Mouse (Mus musculus) bone marrow, adult 2 months (tissue): ENCODE measurements at regions not wholly inside any gene's neighbourhood (a gene's known extent, or its start where the extent isn't known, plus 50 kb on each side); places are given as distances from the start of the nearest gene placed in this dataset.
"Not testable (repeated sequence)": the region's sequence is repeated elsewhere in the genome, so short reads cannot be mapped to it uniquely, and the experiment has no call there.

Experiments used
- H3K27ac ChIP-seq: fragments of 200-500 bp; 2 replicates; pipeline ENCODE4 v1.5.1; 2012; ENCODE audit warnings: low read depth, mild to moderate bottlenecking, control low read depth, inconsistent platforms, low read length; ENCODE audit not compliant: control insufficient read depth, poor library complexity, insufficient read depth
- H3K4me1 ChIP-seq: fragments of 200-500 bp; 2 replicates; pipeline ENCODE4 v1.6.1; 2011; ENCODE audit warnings: low read length; ENCODE audit not compliant: control insufficient read depth, insufficient read depth
- H3K4me3 ChIP-seq: fragments of 200-500 bp; replicated peaks from 2 replicates; pipeline ENCODE3; 2011; ENCODE audit warnings: mild to moderate bottlenecking, low read depth, low read length, control low read depth; ENCODE audit not compliant: control insufficient read depth
- CTCF ChIP-seq: fragments of 200-500 bp; IDR thresholded peaks from 2 replicates; pipeline ENCODE4 v1.5.1; 2011; ENCODE audit warnings: low read length, control low read depth; ENCODE audit not compliant: control insufficient read depth, insufficient read depth
- POLR2A ChIP-seq: fragments of 200-500 bp; IDR thresholded peaks from 2 replicates; pipeline ENCODE4 v1.6.1; 2011; ENCODE audit warnings: low read depth, mild to moderate bottlenecking, control low read depth, low read length, borderline replicate concordance; ENCODE audit not compliant: control insufficient read depth
- WGBS: fragments of 180-500 bp; shearing (Covaris S2); methylation state at CpG from one replicate; pipeline ENCODE4 v1.1.7; 2018; 5-methylcytosine and 5-hydroxymethylcytosine counted together

GRCm38 (mm10) chr14:114485781-114486180 is 606.2 kb upstream of the Gpc5 start:
- 82% methylated on average over 4 of the region's 4 CpGs for WGBS
- Histone ChIP-seq H3K4me3 (no peak overlapping the region), H3K4me1 (no peaks in the 10 kb centered on the region), H3K27ac (no peak overlapping the region)
- no peak for TF ChIP-seq POLR2A
- TF ChIP-seq CTCF: no peak

GRCm38 (mm10) chr14:114493371-114493770 is 598.6 kb upstream of the Gpc5 start:
- not testable (repeated sequence) for H3K4me1 ChIP-seq, H3K4me3 ChIP-seq, H3K27ac ChIP-seq
- WGBS: 83% methylated on average over 3 of the region's 3 CpGs

- no peaks in the 10 kb centered on the region for H3K4me1 ChIP-seq
- no peak overlapping the region for H3K4me3 ChIP-seq
- H3K27ac ChIP-seq: no peak overlapping the region
- TF ChIP-seq CTCF (no peak), POLR2A (no peak)
Measured at GRCm38 (mm10) chr14:114504976-114505375, 587.0 kb upstream of the Gpc5 start.

- Histone ChIP-seq H3K4me3 (no peak overlapping the region), H3K27ac (no peak overlapping the region), H3K4me1 (no peaks in the 10 kb centered on the region)
- WGBS: 75% methylated on average over 4 of the region's 4 CpGs
- no peak for TF ChIP-seq POLR2A
- TF ChIP-seq CTCF: no peak
Measured at GRCm38 (mm10) chr14:114547910-114548680, 543.9 kb upstream of the Gpc5 start.

GRCm38 (mm10) chr14:114549101-114549500 is 542.9 kb upstream of the Gpc5 start:
- Histone ChIP-seq H3K4me1 (no peaks in the 10 kb centered on the region), H3K27ac (no peak overlapping the region), H3K4me3 (no peak overlapping the region)
- TF ChIP-seq CTCF: no peak
- no peak for TF ChIP-seq POLR2A
- WGBS: 75% methylated on average over 1 of the region's 1 CpGs

GRCm38 (mm10) chr14:114566411-114567030 is 525.5 kb upstream of the Gpc5 start:
- no peak overlapping the region for H3K27ac ChIP-seq
- 41% methylated on average over 4 of the region's 4 CpGs for WGBS
- TF ChIP-seq CTCF (no peak), POLR2A (no peak)
- H3K4me1 ChIP-seq: no peaks in the 10 kb centered on the region
- H3K4me3 ChIP-seq: no peak overlapping the region

- TF ChIP-seq POLR2A (no peak), CTCF (no peak)
- Histone ChIP-seq H3K27ac (no peak overlapping the region), H3K4me1 (no peaks in the 10 kb centered on the region), H3K4me3 (no peak overlapping the region)
- WGBS: 26% methylated on average over 14 of the region's 14 CpGs
Measured at GRCm38 (mm10) chr14:114567673-114568309, 524.2 kb upstream of the Gpc5 start.

- WGBS: 60% methylated on average over 4 of the region's 4 CpGs
- TF ChIP-seq POLR2A (no peak), CTCF (no peak)
- no peak overlapping the region for H3K27ac ChIP-seq
- H3K4me3 ChIP-seq: no peak overlapping the region
- no peaks in the 10 kb centered on the region for H3K4me1 ChIP-seq
Measured at GRCm38 (mm10) chr14:114587367-114588064, 504.5 kb upstream of the Gpc5 start.
